Mouse (Mus musculus) neural tube, embryonic 11.5 days (tissue): ENCODE measurements around the gene Acap3. TPM values are rescaled to one million over a fixed set of nuclear protein-coding genes. Genes with fewer than 3 reads are reported as not detected.
A peak's percentile ranks its signal among the peaks of the same experiment; 100 is the strongest.

ENCODE experiments used
- ATAC-seq: fragments of 200-750 bp; cut with Nextera tagmentation; 2 replicates; pipeline ENCODE4 v1.8.0; 2017; ENCODE audit warnings: moderate number of reproducible peaks, mild to moderate bottlenecking, moderate TSS enrichment, moderate library complexity; ENCODE audit not compliant: insufficient read depth, low FRiP score, low TSS enrichment
- DNase-seq: peaks from one replicate; pipeline ENCODE4 v3.0.0-alpha.2; 2015; ENCODE audit warnings: low spot score
- H3K27ac ChIP-seq: fragments of 300-500 bp; sonication (generic); 2 replicates; pipeline ENCODE4 v1.5.1; 2014; ENCODE audit warnings: low read depth, mild to moderate bottlenecking, low read length
- H3K27me3 ChIP-seq: fragments of 300-500 bp; sonication (generic); 2 replicates; pipeline ENCODE4 v1.6.1; 2014; ENCODE audit warnings: mild to moderate bottlenecking, low read length, mixed read lengths; ENCODE audit not compliant: control insufficient read depth, insufficient read depth
- H3K36me3 ChIP-seq: fragments of 300-500 bp; sonication (generic); 2 replicates; pipeline ENCODE4 v1.6.1; 2014; ENCODE audit warnings: mild to moderate bottlenecking, low read length, moderate library complexity, mixed read lengths; ENCODE audit not compliant: control insufficient read depth, insufficient read depth
- H3K4me1 ChIP-seq: fragments of 300-500 bp; sonication (generic); 2 replicates; pipeline ENCODE4 v1.6.1; 2014; ENCODE audit warnings: low read length, mixed read lengths; ENCODE audit not compliant: control insufficient read depth, insufficient read depth
- H3K4me2 ChIP-seq: fragments of 300-500 bp; sonication (generic); 2 replicates; pipeline ENCODE4 v1.6.1; 2014; ENCODE audit warnings: low read depth, mild to moderate bottlenecking, moderate library complexity
- H3K4me3 ChIP-seq: fragments of 300-500 bp; sonication (generic); 2 replicates; pipeline ENCODE4 v1.5.1; 2014; ENCODE audit warnings: low read depth, low read length
- H3K9ac ChIP-seq: fragments of 300-500 bp; sonication (generic); 2 replicates; pipeline ENCODE4 v1.6.1; 2014; ENCODE audit warnings: mild to moderate bottlenecking, low read length
- H3K9me3 ChIP-seq: fragments of 300-500 bp; sonication (generic); 2 replicates; pipeline ENCODE4 v1.6.1; 2016; ENCODE audit warnings: low read length; ENCODE audit not compliant: control insufficient read depth
- WGBS: fragments of 180-500 bp; shearing (Covaris S2); extraction: QIAGEN DNeasy Blood & Tissue Kit; methylation state at CpG from one replicate; pipeline ENCODE4 v1.1.7; 2014; 5-methylcytosine and 5-hydroxymethylcytosine counted together
- microRNA-seq: library from miRNA; unstranded; fragments of <30 nt; microRNA quantifications from one replicate; pipeline ENCODE4, GENCODE M21; 2016
- polyA plus RNA-seq: library from polyadenylated mRNA; unstranded; fragments of >200 nt; fragmentation: Nextera tagmentation; extraction: Ambion mirVana; gene quantifications from 2 replicates; pipeline ENCODE4 v1.2.1, GENCODE M21; 2014

The Acap3 gene
- polyA plus RNA-seq, 1 experiment from 2014 or later, result 45.4 TPM

- ATAC-seq (peak; percentile 98), DNase-seq (peak; percentile 97)
- H3K27me3 ChIP-seq, result no peaks in the 10 kb centered on the region
- H3K4me1 ChIP-seq, result peaks cover 13% of the 10 kb centered on the region
- H3K4me2 ChIP-seq, result peak within 1 kb of the TSS; percentile 93
- peak within 1 kb of the TSS; percentile 98 for H3K4me3 ChIP-seq
- peak within 1 kb of the TSS; percentile 71 for H3K27ac ChIP-seq
- H3K9ac ChIP-seq, result peak within 1 kb of the TSS; percentile 86
- under 1% methylated on average over 69 of the region's 85 CpGs for WGBS
- H3K9me3 ChIP-seq, result no peaks in the 10 kb centered on the region
- peaks cover 4% of the 10 kb centered on the region; the same call in 1 of the 2 replicates for H3K36me3 ChIP-seq
Measured at GRCm38 (mm10) chr4:155943534-155944249, 52.1 kb downstream of the Acap3 start, which contains the start of gene Ube2j2. Gene Ube2j2, plus strand, starts transcription at chr4:155943831.

DNA sequence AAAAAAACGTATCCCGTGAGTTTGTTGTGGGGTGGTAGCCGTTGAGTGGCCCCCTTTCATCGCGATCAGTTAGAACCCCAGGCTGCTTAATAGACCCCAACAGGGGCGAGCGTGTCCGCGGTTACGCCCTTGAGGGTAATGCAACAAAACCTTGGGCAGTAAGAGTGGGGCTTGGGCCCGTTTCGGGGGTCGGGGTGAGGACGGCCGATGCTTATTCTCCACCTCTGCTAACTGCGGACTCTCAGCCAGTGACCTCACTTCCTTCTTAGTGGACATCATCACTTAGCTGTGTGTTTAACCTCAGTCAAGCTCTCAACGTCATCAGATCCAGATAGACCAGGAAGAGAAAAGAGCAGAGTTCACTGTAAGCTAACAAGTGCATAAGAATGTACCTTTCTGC, 52.6 kb downstream of the Acap3 start:
- ATAC-seq (no peak), DNase-seq (no peak)
- Histone ChIP-seq H3K9ac (peak overlapping the region; percentile 86), H3K36me3 (peaks cover 4% of the 10 kb centered on the region; the same call in 1 of the 2 replicates), H3K4me2 (peak overlapping the region; percentile 92), H3K27ac (no peak overlapping the region), H3K4me1 (peaks cover 13% of the 10 kb centered on the region), H3K27me3 (no peaks in the 10 kb centered on the region), H3K9me3 (no peaks in the 10 kb centered on the region), H3K4me3 (peak overlapping the region; percentile 98)
- WGBS, result under 1% methylated on average over 17 of the region's 17 CpGs

DNA sequence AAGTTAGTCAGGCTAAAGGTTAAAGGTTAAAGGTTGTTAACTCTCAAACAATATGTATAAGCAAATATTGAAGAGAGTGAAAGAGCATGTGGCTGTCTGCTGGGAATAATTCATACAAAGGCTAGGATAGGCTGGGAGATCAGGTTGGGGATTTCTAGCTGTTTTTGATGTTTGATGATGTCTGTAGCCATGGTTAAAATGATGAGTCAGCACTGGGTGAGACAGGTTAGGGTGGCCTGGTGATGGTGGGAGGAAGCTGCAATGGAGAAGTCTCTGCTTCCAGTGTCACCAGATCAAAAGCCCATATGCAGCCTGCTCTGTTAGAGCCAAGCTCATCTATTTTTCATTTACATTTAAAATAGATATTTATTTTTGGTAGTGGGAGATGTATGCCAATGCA, 55.5 kb downstream of the Acap3 start:
- Histone ChIP-seq H3K4me2 (no peak overlapping the region), H3K9ac (no peak overlapping the region), H3K36me3 (peaks cover 8% of the 10 kb centered on the region), H3K27me3 (no peaks in the 10 kb centered on the region), H3K9me3 (no peaks in the 10 kb centered on the region), H3K27ac (no peak overlapping the region), H3K4me1 (peaks cover 13% of the 10 kb centered on the region), H3K4me3 (no peak overlapping the region)
- no peak for ATAC-seq
- DNase-seq, result no peak

DNA sequence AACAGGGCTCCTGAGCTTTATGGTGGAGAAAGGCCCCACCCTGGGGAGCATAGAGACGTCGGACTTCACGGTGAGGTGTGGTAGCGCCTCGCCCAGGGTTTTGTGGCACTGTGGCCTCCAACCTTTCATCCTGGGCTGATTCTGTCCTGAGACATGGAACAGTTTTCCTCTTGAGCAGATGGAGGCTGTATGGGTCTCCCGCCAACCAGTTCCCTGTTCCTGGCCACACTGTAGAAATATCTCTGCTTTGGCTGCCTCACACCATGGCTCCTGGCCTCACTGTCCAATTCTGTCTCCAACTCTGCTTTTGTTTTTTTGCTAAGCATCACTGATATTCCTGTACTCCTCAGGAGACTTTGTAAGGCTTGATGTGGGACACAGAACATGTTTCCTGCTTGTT, 63.9 kb downstream of the Acap3 start:
- no peak overlapping the region for H3K27ac ChIP-seq

More for the DNA sequence above, 63.9 kb downstream of the Acap3 start:
- ATAC-seq, result no peak
- Histone ChIP-seq H3K4me1 (no peaks in the 10 kb centered on the region), H3K4me3 (no peak overlapping the region), H3K27me3 (no peaks in the 10 kb centered on the region), H3K9ac (no peak overlapping the region), H3K36me3 (peaks cover 8% of the 10 kb centered on the region), H3K9me3 (no peaks in the 10 kb centered on the region), H3K4me2 (no peak overlapping the region)
- 96% methylated on average over 6 of the region's 6 CpGs for WGBS
- DNase-seq, result no peak

Small RNA genes lying within 50 kb of the gene (microRNA-seq; reads per million reads assigned to microRNA genes)
- not detected for gene Gm22991

Other genes starting within 250 kb of the Acap3 start
- not detected in 2 replicates for gene Gm10563, start 246.4 kb upstream of the Acap3 start, polyA plus RNA-seq
- 3.2 and 4.0 TPM in 2 replicates for gene Mmp23, start 238.4 kb upstream of the Acap3 start, polyA plus RNA-seq
- gene Mib2, start 222.6 kb upstream of the Acap3 start, polyA plus RNA-seq, result 13.3 and 14.5 TPM in 2 replicates
- 2.2 and 2.7 TPM in 2 replicates for gene Fndc10, start 197.5 kb upstream of the Acap3 start, polyA plus RNA-seq
- 154 and 158 TPM in 2 replicates for gene Ssu72, start 187.0 kb upstream of the Acap3 start, polyA plus RNA-seq
- 0.64 and 1.3 TPM in 2 replicates for gene Tmem240, start 157.0 kb upstream of the Acap3 start, polyA plus RNA-seq
- 92.4 and 101 TPM in 2 replicates for gene Atad3a, start 130.7 kb upstream of the Acap3 start, polyA plus RNA-seq
- gene Vwa1, start 117.1 kb upstream of the Acap3 start, polyA plus RNA-seq, result 11.7 and 13.1 TPM in 2 replicates
- 0.33 and 0.49 TPM in 2 replicates for gene Tmem88b, start 105.9 kb upstream of the Acap3 start, polyA plus RNA-seq
- gene Ankrd65, start 101.4 kb upstream of the Acap3 start, polyA plus RNA-seq, result not detected in 2 replicates
- 225 and 246 TPM in 2 replicates for gene Mrpl20, start 88.9 kb upstream of the Acap3 start, polyA plus RNA-seq
- gene Ccnl2, start 79.3 kb upstream of the Acap3 start, polyA plus RNA-seq, result 172 and 188 TPM in 2 replicates
- 129 TPM in 2 replicates for gene Aurkaip1, start 60.5 kb upstream of the Acap3 start, polyA plus RNA-seq
- gene Mxra8, start 52.1 kb upstream of the Acap3 start, polyA plus RNA-seq, result 33.6 and 38.5 TPM in 2 replicates
- 14.2 and 15.1 TPM in 2 replicates for gene Dvl1, start 44.4 kb upstream of the Acap3 start, polyA plus RNA-seq
- gene Tas1r3, start 28.5 kb upstream of the Acap3 start, polyA plus RNA-seq, result 0.45 and 0.48 TPM in 2 replicates
- gene Cptp, start 22.4 kb upstream of the Acap3 start, polyA plus RNA-seq, result 23.4 and 28.3 TPM in 2 replicates
- gene Ints11, start 22.3 kb upstream of the Acap3 start, polyA plus RNA-seq, result 89.7 and 95.0 TPM in 2 replicates
- gene Pusl1, start within 50 bp of the Acap3 start, polyA plus RNA-seq, result 37.5 and 42.2 TPM in 2 replicates
- 154 and 162 TPM in 2 replicates for gene Ube2j2, start 52.0 kb downstream of the Acap3 start, polyA plus RNA-seq
- gene C1qtnf12, start 70.5 kb downstream of the Acap3 start, polyA plus RNA-seq, result 19.6 and 22.0 TPM in 2 replicates
- gene B3galt6, start 100.8 kb downstream of the Acap3 start, polyA plus RNA-seq, result 18.9 and 19.9 TPM in 2 replicates
- gene Sdf4, start 101.0 kb downstream of the Acap3 start, polyA plus RNA-seq, result 136 and 139 TPM in 2 replicates
- 0.45 TPM in 2 replicates for gene Tnfrsf4, start 122.0 kb downstream of the Acap3 start, polyA plus RNA-seq
- gene Tnfrsf18, start 134.3 kb downstream of the Acap3 start, polyA plus RNA-seq, result 0.62 and 0.82 TPM in 2 replicates
- not detected in 2 replicates for gene Ttll10, start 167.6 kb downstream of the Acap3 start, polyA plus RNA-seq
- 50.6 and 51.9 TPM in 2 replicates for gene 9430015G10Rik, start 218.2 kb downstream of the Acap3 start, polyA plus RNA-seq
- gene Rnf223, start 238.7 kb downstream of the Acap3 start, polyA plus RNA-seq, result 0.73 and 1.0 TPM in 2 replicates